Mouse (Mus musculus): Measurements from ENCODE around the gene 1810010D01Rik. TPM values are rescaled to one million over a fixed set of nuclear protein-coding genes. Genes with fewer than 3 reads are reported as not detected.
A peak's percentile ranks its signal among the peaks of the same experiment; 100 is the strongest.

The 1810010D01Rik gene
- polyA plus RNA-seq, 2 experiments: 0.61 to 2.8 TPM

- WGBS: 8% methylated on average over 2 of the region's 2 CpGs
- Histone ChIP-seq H3K4me2 (replicated peaks; ENCODE audit: low read depth, low read length, severe bottlenecking) (no peak overlapping the region), H3K4me1 (ENCODE audit: control insufficient read depth, insufficient read depth, low read length) (peaks cover 12% of the 10 kb centered on the region), H3K4me3 (replicated peaks; ENCODE audit: low read length) (no peak overlapping the region), H3K27ac (replicated peaks; ENCODE audit: low read depth, low read length) (peak overlapping the region; percentile 58), H3K9me3 (ENCODE audit: control insufficient read depth, low read length) (0 out of 2 replicates have a peak, but pooled peaks cover 3% of the 10 kb centered on the region), H3K36me3 (ENCODE audit: control insufficient read depth, insufficient read depth, low read length) (no peaks in the 10 kb centered on the region), H3K27me3 (ENCODE audit: control insufficient read depth, insufficient read depth, low read length) (no peaks in the 10 kb centered on the region), H3K9ac (ENCODE audit: low read depth, low read length, severe bottlenecking) (peak overlapping the region; percentile 14; the same call in 1 of the 2 replicates)
- peak; percentile 81 for ATAC-seq (ENCODE audit: low FRiP score, low read depth)
- TF ChIP-seq POLR2A (IDR thresholded peaks at IDR 0.05; ENCODE audit: borderline replicate concordance, extremely low read depth, insufficient read depth, insufficient read length): no peak
- DNase-seq (ENCODE audit: low spot score): peak; percentile 73
Observed at GRCm38 (mm10) chr7:145221841-145222689, 14.1 kb upstream of the 1810010D01Rik start.

- Histone ChIP-seq H3K9ac (ENCODE audit: low read depth, low read length, severe bottlenecking) (no peak overlapping the region), H3K4me2 (replicated peaks; ENCODE audit: low read depth, low read length, severe bottlenecking) (no peak overlapping the region), H3K27me3 (ENCODE audit: control insufficient read depth, insufficient read depth, low read length) (no peaks in the 10 kb centered on the region), H3K4me1 (ENCODE audit: control insufficient read depth, insufficient read depth, low read length) (peaks cover 14% of the 10 kb centered on the region), H3K9me3 (ENCODE audit: control insufficient read depth, low read length) (0 out of 2 replicates have a peak, but pooled peaks cover 3% of the 10 kb centered on the region), H3K36me3 (ENCODE audit: control insufficient read depth, insufficient read depth, low read length) (no peaks in the 10 kb centered on the region), H3K4me3 (replicated peaks; ENCODE audit: low read length) (no peak overlapping the region), H3K27ac (replicated peaks; ENCODE audit: low read depth, low read length) (peak overlapping the region; percentile 58)
- no peak for DNase-seq (ENCODE audit: low spot score)
- 64% methylated on average over 2 of the region's 2 CpGs for WGBS
- no peak for TF ChIP-seq POLR2A (IDR thresholded peaks at IDR 0.05; ENCODE audit: borderline replicate concordance, extremely low read depth, insufficient read depth, insufficient read length)
- no peak for ATAC-seq (ENCODE audit: low FRiP score, low read depth)
Observed at GRCm38 (mm10) chr7:145221346-145221745, 13.4 kb upstream of the 1810010D01Rik start.

GRCm38 (mm10) chr7:145219420-145219831 lies 11.5 kb upstream of the 1810010D01Rik start:
- H3K27ac ChIP-seq (replicated peaks; ENCODE audit: low read depth, low read length): no peak overlapping the region
- ATAC-seq (ENCODE audit: low FRiP score, low read depth) (no peak), DNase-seq (ENCODE audit: low spot score) (no peak)
- H3K4me2 ChIP-seq (replicated peaks; ENCODE audit: low read depth, low read length, severe bottlenecking): no peak overlapping the region
- no peak for TF ChIP-seq POLR2A (IDR thresholded peaks at IDR 0.05; ENCODE audit: borderline replicate concordance, extremely low read depth, insufficient read depth, insufficient read length)
- 0 out of 2 replicates have a peak, but pooled peaks cover 3% of the 10 kb centered on the region for H3K9me3 ChIP-seq (ENCODE audit: control insufficient read depth, low read length)
- H3K9ac ChIP-seq (ENCODE audit: low read depth, low read length, severe bottlenecking): no peak overlapping the region
- peaks cover 15% of the 10 kb centered on the region for H3K4me1 ChIP-seq (ENCODE audit: control insufficient read depth, insufficient read depth, low read length)
- no peak overlapping the region for H3K4me3 ChIP-seq (replicated peaks; ENCODE audit: low read length)
- 87% methylated on average over 9 of the region's 9 CpGs for WGBS
- H3K27me3 ChIP-seq (ENCODE audit: control insufficient read depth, insufficient read depth, low read length): no peaks in the 10 kb centered on the region
- no peaks in the 10 kb centered on the region for H3K36me3 ChIP-seq (ENCODE audit: control insufficient read depth, insufficient read depth, low read length)

- Histone ChIP-seq H3K9ac (ENCODE audit: low read depth, low read length, severe bottlenecking) (no peak overlapping the region), H3K4me2 (replicated peaks; ENCODE audit: low read depth, low read length, severe bottlenecking) (no peak overlapping the region), H3K9me3 (ENCODE audit: control insufficient read depth, low read length) (0 out of 2 replicates have a peak, but pooled peaks cover 3% of the 10 kb centered on the region), H3K4me3 (replicated peaks; ENCODE audit: low read length) (no peak overlapping the region), H3K36me3 (ENCODE audit: control insufficient read depth, insufficient read depth, low read length) (no peaks in the 10 kb centered on the region), H3K27ac (replicated peaks; ENCODE audit: low read depth, low read length) (no peak overlapping the region), H3K4me1 (ENCODE audit: control insufficient read depth, insufficient read depth, low read length) (peaks cover 14% of the 10 kb centered on the region), H3K27me3 (ENCODE audit: control insufficient read depth, insufficient read depth, low read length) (no peaks in the 10 kb centered on the region)
- DNase-seq (ENCODE audit: low spot score): peak; percentile 66
- WGBS: 40% methylated on average over 1 of the region's 1 CpGs
- ATAC-seq (ENCODE audit: low FRiP score, low read depth): peak; percentile 64
- TF ChIP-seq POLR2A (IDR thresholded peaks at IDR 0.05; ENCODE audit: borderline replicate concordance, extremely low read depth, insufficient read depth, insufficient read length): no peak
Observed at GRCm38 (mm10) chr7:145216591-145216990, 8.7 kb upstream of the 1810010D01Rik start.

GRCm38 (mm10) chr7:145215476-145215875 lies 7.6 kb upstream of the 1810010D01Rik start:
- no peak for ATAC-seq (ENCODE audit: low FRiP score, low read depth)
- H3K4me2 ChIP-seq (replicated peaks; ENCODE audit: low read depth, low read length, severe bottlenecking): no peak overlapping the region
- H3K36me3 ChIP-seq (ENCODE audit: control insufficient read depth, insufficient read depth, low read length): no peaks in the 10 kb centered on the region
- 93% methylated on average over 4 of the region's 4 CpGs for WGBS
- no peak overlapping the region for H3K4me3 ChIP-seq (replicated peaks; ENCODE audit: low read length)
- H3K27ac ChIP-seq (replicated peaks; ENCODE audit: low read depth, low read length): no peak overlapping the region
- no peak for DNase-seq (ENCODE audit: low spot score)
- H3K4me1 ChIP-seq (ENCODE audit: control insufficient read depth, insufficient read depth, low read length): peaks cover 19% of the 10 kb centered on the region
- TF ChIP-seq POLR2A (IDR thresholded peaks at IDR 0.05; ENCODE audit: borderline replicate concordance, extremely low read depth, insufficient read depth, insufficient read length): no peak
- no peaks in the 10 kb centered on the region for H3K27me3 ChIP-seq (ENCODE audit: control insufficient read depth, insufficient read depth, low read length)
- H3K9ac ChIP-seq (ENCODE audit: low read depth, low read length, severe bottlenecking): no peak overlapping the region
- no peaks in the 10 kb centered on the region for H3K9me3 ChIP-seq (ENCODE audit: control insufficient read depth, low read length)

All from limb, embryonic 14.5 days (tissue).